ENCODE assay signal across 10 mouse cellular contexts in the genomic region with DNA sequence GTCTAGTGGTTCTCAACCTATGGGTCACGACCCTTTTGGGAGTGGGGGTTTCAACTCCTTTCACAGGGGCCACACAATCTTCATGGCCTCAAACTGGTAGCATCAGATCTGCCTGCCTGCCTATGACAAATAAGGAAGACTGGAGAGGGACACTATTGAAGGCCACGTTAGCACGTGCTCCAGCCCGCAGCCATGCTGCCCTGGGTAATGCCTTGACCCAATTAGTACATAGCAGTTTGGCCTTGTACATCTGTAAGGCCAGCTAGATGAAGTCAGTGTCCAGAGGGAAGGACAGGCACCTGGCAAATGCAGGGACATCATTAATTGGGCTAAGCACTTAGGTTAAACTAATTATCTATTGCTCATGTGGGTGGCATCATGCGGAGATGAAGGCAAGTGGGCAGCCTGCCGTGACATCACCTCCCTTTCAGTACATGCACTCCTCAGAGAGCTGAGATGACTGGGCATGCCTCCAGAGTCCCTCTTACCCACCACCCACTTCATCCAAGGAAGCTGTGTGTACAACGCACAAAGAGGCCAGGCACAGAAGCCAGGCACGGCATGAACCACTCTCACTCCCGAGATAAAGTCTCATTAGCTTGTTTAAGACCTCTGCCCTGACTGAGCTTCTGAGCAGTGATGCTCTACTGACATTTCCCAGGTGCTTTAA.
DNase-seq lines count a peak whose midpoint lies in the region; ATAC-seq lines count a peak whose summit lies in the region.
"Had no signal": no experiment of that assay in that cellular context is flagged by ENCODE, and none has a peak within 500 bp of the region (broad histone marks: within the 10 kb centered on the region; RNA-seq: fewer than 3 reads in every experiment).

No protein-coding gene starts in this region.

- peak; percentile 70; the same call in 1 of the 2 replicates for ATAC-seq in frontal cortex, adult (ENCODE audit: low TSS enrichment)
- ATAC-seq in monocyte, adult 5-6 weeks (replicated peaks; ENCODE audit: insufficient number of reproducible peaks, low FRiP score, low TSS enrichment, poor library complexity, severe bottlenecking): no peak

- no peak for DNase-seq in frontal cortex, postnatal 10 days (ENCODE audit: low spot score in 2 of 2)
- peak; percentile 22 for DNase-seq in layer of hippocampus, adult 9-11 months
- no peak for DNase-seq in layer of hippocampus, postnatal 25 days (ENCODE audit: extremely low spot score in 1 of 2, low spot score in 1 of 2)
- DNase-seq in right cerebral cortex, adult 18-20 months: peak; percentile 53
- no peak for DNase-seq in right cerebral cortex, postnatal 14 days
- DNase-seq: heart, adult 18-20 months; heart, postnatal 4 days; kidney, adult 2 months had no signal

Comparison
In these comparisons a context has a peak if more than half of its experiments do, and no peak if none do; other contexts are left out.
1. DNase-seq: peak in layer of hippocampus, adult 9-11 months (single experiment) and right cerebral cortex, adult 18-20 months (single experiment); none in frontal cortex, postnatal 10 days (0 of 2), layer of hippocampus, postnatal 25 days (0 of 2) and right cerebral cortex, postnatal 14 days (single experiment).